Mouse (Mus musculus) lung, embryonic 14.5 days (tissue): ENCODE data around the gene Epb41. TPM values are rescaled to one million over a fixed set of nuclear protein-coding genes. Genes with fewer than 3 reads are reported as not detected.
A peak's percentile ranks its signal among the peaks of the same experiment; 100 is the strongest.

Experiments used
- ATAC-seq: fragments of 200-750 bp; cut with Nextera tagmentation; 2 replicates; pipeline ENCODE4 v1.8.0; 2017; ENCODE audit warnings: mild to moderate bottlenecking, moderate TSS enrichment, moderate library complexity; ENCODE audit not compliant: insufficient read depth
- DNase-seq: peaks from one replicate; pipeline ENCODE4 v3.0.0-alpha.2; 2015
- H3K27ac ChIP-seq: fragments of 300-500 bp; sonication (generic); 2 replicates; pipeline ENCODE4 v1.5.1; 2014; ENCODE audit warnings: low read depth, mild to moderate bottlenecking, moderate library complexity
- H3K27me3 ChIP-seq: fragments of 300-500 bp; sonication (generic); 2 replicates; pipeline ENCODE4 v1.6.1; 2014; ENCODE audit warnings: low read length, control low read depth; ENCODE audit not compliant: insufficient read depth
- H3K36me3 ChIP-seq: fragments of 300-500 bp; sonication (generic); 2 replicates; pipeline ENCODE4 v1.6.1; 2014; ENCODE audit warnings: control low read depth; ENCODE audit not compliant: insufficient read depth
- H3K4me1 ChIP-seq: fragments of 300-500 bp; sonication (generic); 2 replicates; pipeline ENCODE4 v1.6.1; 2014; ENCODE audit warnings: antibody characterized with exemption, control low read depth; ENCODE audit not compliant: insufficient read depth
- H3K4me2 ChIP-seq: fragments of 300-500 bp; sonication (generic); 2 replicates; pipeline ENCODE4 v1.6.1; 2014; ENCODE audit warnings: mild to moderate bottlenecking
- H3K4me3 ChIP-seq: fragments of 300-500 bp; sonication (generic); 2 replicates; pipeline ENCODE4 v1.5.1; 2014; ENCODE audit warnings: low read depth, low read length
- H3K9ac ChIP-seq: fragments of 300-500 bp; sonication (generic); 2 replicates; pipeline ENCODE4 v1.6.1; 2014
- H3K9me3 ChIP-seq: fragments of 300-500 bp; sonication (generic); 2 replicates; pipeline ENCODE4 v1.6.1; 2016; ENCODE audit warnings: low read depth, low read length, control low read depth
- CTCF ChIP-seq: IDR thresholded peaks from 2 replicates; pipeline ENCODE4 v1.5.1; 2016; ENCODE audit warnings: antibody characterized with exemption, low read depth
- WGBS: fragments of 180-500 bp; shearing (Covaris S2); extraction: QIAGEN DNeasy Blood & Tissue Kit; methylation state at CpG from one replicate; pipeline ENCODE4 v1.1.7; 2014; 5-methylcytosine and 5-hydroxymethylcytosine counted together
- polyA plus RNA-seq: library from polyadenylated mRNA; unstranded; fragments of >200 nt; fragmentation: Nextera tagmentation; extraction: Ambion mirVana; gene quantifications from 2 replicates; pipeline ENCODE4 v1.2.1, GENCODE M21; 2014

The Epb41 gene
- polyA plus RNA-seq, 1 experiment from 2014 or later = 86.3 TPM

GRCm38 (mm10) chr4:132066101-132066773 is 8.9 kb downstream of the Epb41 start:
- DNase-seq = peak; percentile 54
- no peak for ATAC-seq

GRCm38 (mm10) chr4:132065578-132065977 is 9.5 kb downstream of the Epb41 start:
- H3K27ac ChIP-seq = no peak overlapping the region
- DNase-seq = no peak
- H3K4me3 ChIP-seq = no peak overlapping the region

More at GRCm38 (mm10) chr4:132066101-132066773, 8.9 kb downstream of the Epb41 start:
- Histone ChIP-seq H3K9ac (no peak overlapping the region), H3K36me3 (no peaks in the 10 kb centered on the region), H3K4me1 (peaks cover 3% of the 10 kb centered on the region; the same call in 1 of the 2 replicates), H3K27me3 (no peaks in the 10 kb centered on the region), H3K4me3 (no peak overlapping the region), H3K9me3 (no peaks in the 10 kb centered on the region), H3K27ac (no peak overlapping the region), H3K4me2 (no peak overlapping the region)
- WGBS = 60% methylated on average over 10 of the region's 10 CpGs
- no peak for TF ChIP-seq CTCF

GRCm38 (mm10) chr4:132064550-132064949 is 10.6 kb downstream of the Epb41 start:
- H3K27ac ChIP-seq = no peak overlapping the region
- ATAC-seq = no peak
- H3K9me3 ChIP-seq = no peaks in the 10 kb centered on the region
- H3K9ac ChIP-seq = no peak overlapping the region
- no peak for TF ChIP-seq CTCF
- peaks cover 3% of the 10 kb centered on the region; the same call in 1 of the 2 replicates for H3K4me1 ChIP-seq
- H3K27me3 ChIP-seq = no peaks in the 10 kb centered on the region
- WGBS = 78% methylated on average over 5 of the region's 5 CpGs
- no peaks in the 10 kb centered on the region for H3K36me3 ChIP-seq
- DNase-seq = no peak
- H3K4me3 ChIP-seq = no peak overlapping the region
- H3K4me2 ChIP-seq = no peak overlapping the region

More at GRCm38 (mm10) chr4:132065578-132065977, 9.5 kb downstream of the Epb41 start:
- no peaks in the 10 kb centered on the region for H3K27me3 ChIP-seq
- no peaks in the 10 kb centered on the region for H3K36me3 ChIP-seq
- no peak overlapping the region for H3K9ac ChIP-seq
- no peak overlapping the region for H3K4me2 ChIP-seq
- no peak for TF ChIP-seq CTCF
- no peaks in the 10 kb centered on the region for H3K9me3 ChIP-seq
- WGBS = 60% methylated on average over 3 of the region's 3 CpGs
- no peak for ATAC-seq
- peaks cover 3% of the 10 kb centered on the region; the same call in 1 of the 2 replicates for H3K4me1 ChIP-seq

- no peak for TF ChIP-seq CTCF
- Histone ChIP-seq H3K4me3 (no peak overlapping the region), H3K4me1 (peaks cover 3% of the 10 kb centered on the region; the same call in 1 of the 2 replicates), H3K4me2 (no peak overlapping the region), H3K27me3 (no peaks in the 10 kb centered on the region), H3K27ac (no peak overlapping the region), H3K9ac (no peak overlapping the region), H3K9me3 (no peaks in the 10 kb centered on the region), H3K36me3 (no peaks in the 10 kb centered on the region)
- no peak for ATAC-seq
- no peak for DNase-seq
- WGBS = 62% methylated on average over 17 of the region's 17 CpGs
These were observed 11.9 kb downstream of the Epb41 start for GRCm38 (mm10) chr4:132062934-132063884.

- 38% methylated on average over 8 of the region's 8 CpGs for WGBS
These were observed 12.8 kb downstream of the Epb41 start for GRCm38 (mm10) chr4:132062289-132062688.

GRCm38 (mm10) chr4:132060040-132060832 is 14.9 kb downstream of the Epb41 start:
- Histone ChIP-seq H3K4me2 (no peak overlapping the region), H3K27me3 (no peaks in the 10 kb centered on the region), H3K4me3 (no peak overlapping the region), H3K4me1 (no peaks in the 10 kb centered on the region), H3K27ac (no peak overlapping the region; the same call in 1 of the 2 replicates), H3K36me3 (no peaks in the 10 kb centered on the region), H3K9me3 (no peaks in the 10 kb centered on the region), H3K9ac (no peak overlapping the region)
- TF ChIP-seq CTCF = no peak
- DNase-seq (no peak), ATAC-seq (no peak)
- WGBS = 43% methylated on average over 17 of the region's 17 CpGs

More at GRCm38 (mm10) chr4:132062289-132062688, 12.8 kb downstream of the Epb41 start:
- TF ChIP-seq CTCF = no peak
- Histone ChIP-seq H3K9me3 (no peaks in the 10 kb centered on the region), H3K4me3 (no peak overlapping the region), H3K36me3 (no peaks in the 10 kb centered on the region), H3K27me3 (no peaks in the 10 kb centered on the region), H3K4me1 (peaks cover 3% of the 10 kb centered on the region; the same call in 1 of the 2 replicates), H3K4me2 (no peak overlapping the region), H3K27ac (no peak overlapping the region), H3K9ac (no peak overlapping the region)
- no peak for ATAC-seq
- DNase-seq = peak; percentile 37
